Mouse (Mus musculus) kidney, embryonic 15.5 days (tissue): ENCODE data around the gene Myom1. TPM values are rescaled to one million over a fixed set of nuclear protein-coding genes. Genes with fewer than 3 reads are reported as not detected.

Experiments
- ATAC-seq: fragments of 200-750 bp; cut with Nextera tagmentation; replicated peaks from 2 replicates; pipeline ENCODE4 v1.8.0; 2017; ENCODE audit warnings: moderate TSS enrichment; ENCODE audit not compliant: low FRiP score
- H3K27ac ChIP-seq: fragments of 300-500 bp; sonication (generic); 2 replicates; pipeline ENCODE4 v1.5.1; 2015; ENCODE audit warnings: mild to moderate bottlenecking, inconsistent platforms
- H3K27me3 ChIP-seq: fragments of 300-500 bp; sonication (generic); 2 replicates; pipeline ENCODE4 v1.6.1; 2015; ENCODE audit warnings: inconsistent platforms
- H3K36me3 ChIP-seq: fragments of 300-500 bp; sonication (generic); 2 replicates; pipeline ENCODE4 v1.6.1; 2015; ENCODE audit warnings: inconsistent platforms
- H3K4me1 ChIP-seq: fragments of 300-500 bp; sonication (generic); 2 replicates; pipeline ENCODE4 v1.6.1; 2015; ENCODE audit warnings: inconsistent platforms
- H3K4me2 ChIP-seq: fragments of 300-500 bp; sonication (generic); 2 replicates; pipeline ENCODE4 v1.6.1; 2015; ENCODE audit warnings: moderate library complexity, mild to moderate bottlenecking, inconsistent platforms
- H3K4me3 ChIP-seq: fragments of 300-500 bp; sonication (generic); replicated peaks from 2 replicates; pipeline ENCODE4 v1.5.1; 2015; ENCODE audit warnings: mild to moderate bottlenecking, inconsistent platforms
- H3K9ac ChIP-seq: fragments of 300-500 bp; sonication (generic); 2 replicates; pipeline ENCODE4 v1.6.1; 2015; ENCODE audit warnings: mild to moderate bottlenecking, inconsistent platforms
- H3K9me3 ChIP-seq: fragments of 300-500 bp; sonication (generic); replicated peaks from 2 replicates; pipeline ENCODE4 v1.6.1; 2016; ENCODE audit warnings: inconsistent platforms
- WGBS: fragments of 180-500 bp; shearing (Covaris S2); methylation state at CpG from one replicate; pipeline ENCODE4 v1.1.7; 2015; ENCODE audit warnings: mixed read lengths; 5-methylcytosine and 5-hydroxymethylcytosine counted together
- polyA plus RNA-seq: library from polyadenylated mRNA; unstranded; fragments of >200 nt; fragmentation: Nextera tagmentation; extraction: Ambion mirVana; gene quantifications from 2 replicates; pipeline ENCODE4 v1.2.1, GENCODE M21; 2015

Myom1 gene
- polyA plus RNA-seq, 1 experiment from 2014 or later = 5.5 TPM

GRCm38 (mm10) chr17:71098606-71099005, 96.2 kb downstream of the Myom1 start:
- Histone ChIP-seq H3K36me3 (no peaks in the 10 kb centered on the region), H3K4me2 (no peak overlapping the region), H3K27ac (no peak overlapping the region), H3K9me3 (no peaks in the 10 kb centered on the region), H3K4me1 (peaks cover 22% of the 10 kb centered on the region), H3K9ac (no peak overlapping the region), H3K4me3 (no peak overlapping the region), H3K27me3 (no peaks in the 10 kb centered on the region)
- no peak for ATAC-seq
- 88% methylated on average over 3 of the region's 3 CpGs for WGBS

- no peaks in the 10 kb centered on the region for H3K36me3 ChIP-seq
Observed at GRCm38 (mm10) chr17:71102571-71103551, 100.4 kb downstream of the Myom1 start.

GRCm38 (mm10) chr17:71105297-71105696, 102.9 kb downstream of the Myom1 start:
- WGBS = 92% methylated on average over 7 of the region's 7 CpGs
- Histone ChIP-seq H3K4me1 (peaks cover 13% of the 10 kb centered on the region), H3K4me2 (no peak overlapping the region), H3K4me3 (no peak overlapping the region), H3K9me3 (no peaks in the 10 kb centered on the region), H3K36me3 (no peaks in the 10 kb centered on the region), H3K27ac (no peak overlapping the region), H3K27me3 (no peaks in the 10 kb centered on the region), H3K9ac (no peak overlapping the region)
- ATAC-seq = no peak

More at GRCm38 (mm10) chr17:71102571-71103551, 100.4 kb downstream of the Myom1 start:
- no peaks in the 10 kb centered on the region for H3K27me3 ChIP-seq
- WGBS = 39% methylated on average over 17 of the region's 17 CpGs
- no peak overlapping the region for H3K9ac ChIP-seq
- H3K9me3 ChIP-seq = no peaks in the 10 kb centered on the region
- no peak overlapping the region for H3K4me2 ChIP-seq
- H3K27ac ChIP-seq = peak overlapping the region; percentile 20; the same call in 1 of the 2 replicates
- ATAC-seq = no peak
- no peak overlapping the region for H3K4me3 ChIP-seq
- peaks cover 12% of the 10 kb centered on the region for H3K4me1 ChIP-seq

GRCm38 (mm10) chr17:71106250-71106649, 103.8 kb downstream of the Myom1 start:
- Histone ChIP-seq H3K4me3 (no peak overlapping the region), H3K27me3 (no peaks in the 10 kb centered on the region), H3K36me3 (no peaks in the 10 kb centered on the region), H3K27ac (no peak overlapping the region), H3K9me3 (no peaks in the 10 kb centered on the region), H3K4me1 (peaks cover 17% of the 10 kb centered on the region), H3K4me2 (no peak overlapping the region), H3K9ac (no peak overlapping the region)
- 77% methylated on average over 8 of the region's 8 CpGs for WGBS
- no peak for ATAC-seq

GRCm38 (mm10) chr17:71110753-71111265, 108.4 kb downstream of the Myom1 start:
- no peaks in the 10 kb centered on the region for H3K36me3 ChIP-seq
- no peak overlapping the region for H3K4me3 ChIP-seq
- no peak for ATAC-seq
- 0 out of 2 replicates have a peak, but pooled peaks cover 5% of the 10 kb centered on the region for H3K4me1 ChIP-seq
- no peaks in the 10 kb centered on the region for H3K27me3 ChIP-seq
- 33% methylated on average over 6 of the region's 6 CpGs for WGBS
- H3K27ac ChIP-seq = no peak overlapping the region
- no peak overlapping the region for H3K9ac ChIP-seq
- no peaks in the 10 kb centered on the region for H3K9me3 ChIP-seq
- no peak overlapping the region for H3K4me2 ChIP-seq

GRCm38 (mm10) chr17:71112689-71113088, 110.3 kb downstream of the Myom1 start:
- H3K27me3 ChIP-seq = no peaks in the 10 kb centered on the region
- no peak overlapping the region for H3K27ac ChIP-seq
- H3K4me2 ChIP-seq = no peak overlapping the region
- H3K4me3 ChIP-seq = no peak overlapping the region
- H3K9me3 ChIP-seq = no peaks in the 10 kb centered on the region
- no peaks in the 10 kb centered on the region for H3K36me3 ChIP-seq
- no peak overlapping the region for H3K9ac ChIP-seq
- WGBS = 88% methylated on average over 3 of the region's 3 CpGs
- H3K4me1 ChIP-seq = 0 out of 2 replicates have a peak, but pooled peaks cover 9% of the 10 kb centered on the region
- no peak for ATAC-seq

GRCm38 (mm10) chr17:71114282-71114681, 111.8 kb downstream of the Myom1 start:
- Histone ChIP-seq H3K4me2 (no peak overlapping the region), H3K9ac (no peak overlapping the region), H3K9me3 (no peaks in the 10 kb centered on the region), H3K27ac (no peak overlapping the region), H3K36me3 (no peaks in the 10 kb centered on the region), H3K27me3 (no peaks in the 10 kb centered on the region), H3K4me3 (no peak overlapping the region), H3K4me1 (0 out of 2 replicates have a peak, but pooled peaks cover 9% of the 10 kb centered on the region)
- 65% methylated on average over 4 of the region's 4 CpGs for WGBS
- ATAC-seq = no peak

- no peak overlapping the region for H3K4me2 ChIP-seq
Observed at GRCm38 (mm10) chr17:71117956-71118355, 115.5 kb downstream of the Myom1 start.

GRCm38 (mm10) chr17:71118607-71119006, 116.2 kb downstream of the Myom1 start:
- H3K27ac ChIP-seq = no peak overlapping the region
- no peak overlapping the region for H3K4me3 ChIP-seq
- WGBS = 80% methylated on average over 4 of the region's 4 CpGs
- H3K27me3 ChIP-seq = no peaks in the 10 kb centered on the region
- H3K9me3 ChIP-seq = no peaks in the 10 kb centered on the region
- no peak overlapping the region for H3K4me2 ChIP-seq
- no peaks in the 10 kb centered on the region for H3K36me3 ChIP-seq
- no peak for ATAC-seq
- no peak overlapping the region for H3K9ac ChIP-seq
- H3K4me1 ChIP-seq = peaks cover 21% of the 10 kb centered on the region

More at GRCm38 (mm10) chr17:71117956-71118355, 115.5 kb downstream of the Myom1 start:
- H3K9me3 ChIP-seq = no peaks in the 10 kb centered on the region
- no peaks in the 10 kb centered on the region for H3K36me3 ChIP-seq
- H3K4me3 ChIP-seq = no peak overlapping the region
- ATAC-seq = no peak
- no peaks in the 10 kb centered on the region for H3K27me3 ChIP-seq
- no peak overlapping the region for H3K27ac ChIP-seq
- peaks cover 17% of the 10 kb centered on the region for H3K4me1 ChIP-seq
- no peak overlapping the region for H3K9ac ChIP-seq
- WGBS = 86% methylated on average over 4 of the region's 4 CpGs

GRCm38 (mm10) chr17:71120626-71121025, 118.2 kb downstream of the Myom1 start:
- ATAC-seq = no peak
- Histone ChIP-seq H3K27ac (0 out of 2 replicates have a peak overlapping the region, but pooled peaks have one; percentile 34), H3K27me3 (no peaks in the 10 kb centered on the region), H3K9ac (no peak overlapping the region), H3K9me3 (no peaks in the 10 kb centered on the region), H3K4me1 (peaks cover 36% of the 10 kb centered on the region), H3K36me3 (no peaks in the 10 kb centered on the region), H3K4me3 (no peak overlapping the region), H3K4me2 (no peak overlapping the region)
- WGBS = 39% methylated on average over 4 of the region's 6 CpGs

GRCm38 (mm10) chr17:71124061-71124670, 121.7 kb downstream of the Myom1 start:
- Histone ChIP-seq H3K27ac (no peak overlapping the region), H3K4me1 (peaks cover 62% of the 10 kb centered on the region), H3K27me3 (no peaks in the 10 kb centered on the region), H3K9me3 (no peaks in the 10 kb centered on the region), H3K4me2 (no peak overlapping the region), H3K36me3 (no peaks in the 10 kb centered on the region), H3K9ac (no peak overlapping the region), H3K4me3 (no peak overlapping the region)
- 84% methylated on average over 8 of the region's 8 CpGs for WGBS
- no peak for ATAC-seq

GRCm38 (mm10) chr17:71124674-71125073, 122.2 kb downstream of the Myom1 start:
- no peak for ATAC-seq
- Histone ChIP-seq H3K27ac (peak overlapping the region; percentile 37), H3K36me3 (no peaks in the 10 kb centered on the region), H3K4me3 (no peak overlapping the region), H3K9ac (no peak overlapping the region), H3K4me2 (no peak overlapping the region), H3K9me3 (no peaks in the 10 kb centered on the region), H3K27me3 (no peaks in the 10 kb centered on the region), H3K4me1 (peaks cover 67% of the 10 kb centered on the region)
- 76% methylated on average over 1 of the region's 1 CpGs for WGBS
